Mouse (Mus musculus) frontal cortex, adult 2 months (tissue): ENCODE results near the gene Slc9a3r2. TPM values are rescaled to one million over a fixed set of nuclear protein-coding genes. Genes with fewer than 3 reads are reported as not detected.

Experiments used
- DNase-seq, 2 experiments: peaks; one replicate each; pipeline ENCODE4 v3.0.0; 2022; ENCODE audit warnings: low spot score in 1 of 2; ENCODE audit errors: extremely low spot score in 1 of 2
- polyA plus RNA-seq: library from polyadenylated mRNA; depleted of rRNA; stranded (reverse); fragments of >200 nt; gene quantifications from 2 replicates; pipeline ENCODE4 v1.2.3, GENCODE M21; 2012; rRNA removed

Gene Slc9a3r2
- polyA plus RNA-seq: 80.5 and 83.9 TPM in 2 replicates

- no peak for DNase-seq
These were observed at the start of gene Slc9a3r2 for GRCm38 (mm10) chr17:24650070-24650616. TSS of gene Slc9a3r2 (minus strand) at chr17:24650327.

DNA sequence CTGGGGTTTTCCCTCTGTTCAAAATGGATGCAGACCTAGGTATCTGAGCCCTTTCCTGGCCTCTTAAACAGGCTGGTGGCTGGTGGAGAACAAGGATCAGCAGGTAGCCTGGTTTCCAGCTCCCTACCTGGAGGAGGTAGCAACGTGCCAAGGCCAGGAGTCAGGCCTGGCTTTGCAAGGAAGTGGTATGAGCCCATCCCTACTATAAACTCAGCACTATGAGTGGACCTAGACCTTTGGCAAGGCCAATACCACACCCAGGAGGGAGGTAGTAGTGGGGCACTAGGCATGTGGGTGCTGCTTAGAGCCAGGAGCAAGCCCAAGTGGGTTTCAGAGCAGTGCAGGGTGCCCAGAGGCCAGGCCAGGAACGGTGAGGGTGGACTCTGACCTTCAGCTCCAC is 49.3 kb upstream of the Slc9a3r2 start:
- DNase-seq: no peak

GRCm38 (mm10) chr17:24698715-24699114 is 48.6 kb upstream of the Slc9a3r2 start:
- DNase-seq: no peak

- DNase-seq: no peak
These were observed 47.9 kb upstream of the Slc9a3r2 start for GRCm38 (mm10) chr17:24697985-24698384.

- peak; percentile 42 to 78 for DNase-seq
These were observed 46.0 kb upstream of the Slc9a3r2 start, which contains the start of the genes Gfer and Noxo1 for GRCm38 (mm10) chr17:24696011-24696697. TSS of gene Gfer (minus strand) at chr17:24696156. TSS of gene Noxo1 (plus strand) at chr17:24696234.

- no peak for DNase-seq
These were observed 45.3 kb upstream of the Slc9a3r2 start for GRCm38 (mm10) chr17:24695326-24696010.

DNA sequence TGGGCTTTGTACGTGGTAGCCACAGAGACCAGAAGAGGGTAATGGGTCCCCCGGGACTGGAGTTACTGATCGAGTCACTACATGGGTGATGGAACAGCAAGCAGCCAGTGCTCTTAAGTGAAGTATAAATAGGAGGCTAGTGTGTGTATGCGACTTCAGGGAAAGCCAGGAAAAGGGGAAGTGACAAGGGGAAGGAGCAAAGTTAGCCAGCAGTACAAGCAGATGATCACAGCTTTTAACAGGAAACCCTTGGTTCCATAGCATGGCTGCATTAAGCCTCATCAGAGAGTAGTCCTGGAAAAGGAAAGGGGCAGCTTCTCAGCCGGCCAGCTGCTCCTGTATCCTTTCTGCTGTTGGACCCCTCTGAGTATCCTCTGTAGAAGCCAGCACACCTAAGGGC is 42.3 kb upstream of the Slc9a3r2 start:
- no peak for DNase-seq

DNA sequence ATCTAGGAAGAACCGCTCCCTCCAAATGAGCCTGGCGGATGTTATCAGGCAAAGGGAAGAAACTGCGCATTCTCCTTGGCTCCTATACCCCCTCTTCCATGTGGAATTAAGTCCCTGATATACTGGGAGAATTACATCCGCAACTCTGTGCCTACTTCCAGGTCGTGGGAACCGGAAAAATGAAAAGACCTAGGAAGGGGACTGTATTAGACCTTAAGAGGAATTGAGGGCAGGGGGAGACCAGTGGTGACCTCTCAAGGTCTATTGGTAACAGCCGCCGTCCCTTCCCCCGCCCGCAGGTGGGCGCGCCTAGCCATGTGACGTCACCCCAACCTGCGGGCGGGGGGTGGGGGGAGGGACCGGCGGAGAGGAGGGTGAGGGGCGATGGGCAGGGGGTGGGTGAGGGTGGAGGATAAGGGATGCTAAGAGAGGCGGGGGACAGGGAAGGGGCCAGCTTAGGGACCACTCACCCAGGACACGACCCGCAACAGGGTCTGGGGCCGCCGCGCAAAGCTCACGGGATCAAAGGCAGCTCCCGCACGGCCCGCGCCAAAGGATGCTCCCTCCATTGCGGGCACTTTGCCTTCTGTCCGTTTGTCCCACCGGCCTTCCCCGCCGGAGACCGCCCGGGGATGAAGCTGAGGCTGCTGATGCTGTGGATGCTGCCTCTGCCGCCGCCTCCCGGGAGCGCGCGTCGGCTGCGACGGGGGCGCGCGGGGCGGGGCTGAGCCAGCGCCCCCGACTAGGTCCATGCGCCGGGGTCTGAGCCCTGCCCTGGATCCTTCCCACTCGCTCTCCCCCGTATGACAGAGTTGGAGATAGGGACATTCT is 39.3 kb upstream of the Slc9a3r2 start, which contains the start of gene Syngr3:
Syngr3 (minus strand) TSS at position 705 of the 831 bp plus-strand sequence.
- peak in 1 of 2 experiments; percentile 53 for DNase-seq

GRCm38 (mm10) chr17:24687599-24687998 is 37.5 kb upstream of the Slc9a3r2 start:
- no peak for DNase-seq

GRCm38 (mm10) chr17:24687146-24687595 is 37.0 kb upstream of the Slc9a3r2 start:
- no peak for DNase-seq

GRCm38 (mm10) chr17:24686514-24686913 is 36.4 kb upstream of the Slc9a3r2 start:
- DNase-seq: no peak

DNA sequence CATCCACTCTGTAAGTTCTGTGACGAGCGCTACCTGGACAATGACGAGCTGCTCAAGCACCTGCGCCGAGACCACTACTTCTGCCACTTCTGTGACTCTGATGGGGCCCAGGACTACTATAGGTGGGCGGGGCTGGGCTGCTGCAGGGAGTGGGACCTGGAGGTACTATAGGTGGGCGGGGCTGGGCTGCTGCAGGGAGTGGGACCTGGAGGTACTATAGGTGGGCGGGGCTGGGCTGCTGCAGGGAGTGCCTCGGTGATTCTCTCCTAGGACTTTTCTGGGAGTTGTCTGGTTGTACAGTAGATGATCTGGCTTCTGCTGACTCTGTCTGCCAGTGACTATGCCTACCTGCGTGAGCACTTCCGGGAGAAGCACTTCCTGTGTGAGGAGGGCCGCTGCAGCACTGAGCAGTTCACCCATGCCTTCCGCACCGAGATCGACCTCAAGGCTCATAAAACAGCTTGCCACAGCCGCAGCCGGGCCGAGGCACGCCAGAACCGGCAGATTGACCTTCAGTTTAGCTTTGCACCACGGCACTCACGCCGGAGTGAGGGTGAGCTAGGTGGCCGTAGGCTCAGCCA is 27.5 kb upstream of the Slc9a3r2 start:
- no peak for DNase-seq

DNA sequence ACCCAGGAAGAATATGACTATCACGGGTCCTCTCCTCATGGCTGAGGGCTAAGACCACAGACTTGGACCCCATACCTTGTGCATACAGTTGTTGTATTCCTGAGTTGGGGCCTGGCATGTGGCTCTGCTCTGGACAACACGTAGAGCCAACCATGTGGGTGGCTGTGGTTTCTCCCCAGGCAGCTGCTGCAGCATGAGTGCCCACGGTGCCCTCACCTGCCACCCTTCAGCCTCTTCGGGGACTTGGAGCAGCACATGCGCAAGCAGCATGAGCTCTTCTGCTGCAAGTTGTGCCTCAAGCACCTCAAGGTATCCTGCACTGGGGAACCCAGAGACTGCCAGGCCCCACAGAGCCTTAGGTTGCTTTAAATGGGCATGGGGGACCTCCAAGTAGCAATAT is 26.8 kb upstream of the Slc9a3r2 start:
- DNase-seq: no peak

DNA sequence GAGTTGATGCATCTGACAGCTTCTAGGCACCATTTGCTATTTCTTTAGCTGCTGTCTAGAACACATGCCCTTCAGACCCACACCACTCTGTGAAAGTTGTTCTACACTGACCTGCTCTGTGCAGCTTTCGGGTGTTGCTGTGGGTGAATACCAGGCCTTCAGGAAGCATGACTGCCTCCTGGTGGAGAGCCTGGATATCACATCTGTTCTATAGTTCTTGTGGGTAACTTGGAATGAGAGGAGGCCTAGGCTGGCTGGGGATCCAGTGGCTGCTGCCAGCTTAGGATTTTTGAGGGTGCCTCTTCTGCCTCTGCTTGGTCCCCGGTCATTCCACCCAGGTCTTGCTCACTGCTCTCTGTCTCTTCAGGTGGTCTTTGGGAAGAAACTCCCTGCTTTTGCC is 26.1 kb upstream of the Slc9a3r2 start:
- peak in 1 of 2 experiments; percentile 79 for DNase-seq

DNA sequence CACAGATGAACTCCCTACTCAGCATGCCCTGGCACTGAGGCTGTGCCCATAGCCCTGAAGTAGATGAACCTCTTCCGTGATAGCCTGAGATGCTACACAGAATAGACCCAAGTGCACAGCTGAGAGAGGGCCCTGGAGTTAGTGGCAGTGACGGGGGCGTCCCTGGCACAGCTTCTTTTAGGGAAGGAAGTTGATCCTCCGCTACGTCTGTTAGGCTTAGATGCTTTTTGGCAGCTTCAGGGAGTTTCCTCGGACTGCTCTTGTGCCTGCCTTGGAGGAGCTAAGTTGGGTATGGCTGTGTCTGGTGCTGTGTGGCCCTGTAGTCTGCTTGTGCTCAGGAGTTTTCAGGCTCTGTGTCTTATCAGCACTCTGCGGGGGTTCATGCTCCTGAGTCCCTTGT is 24.1 kb upstream of the Slc9a3r2 start:
- DNase-seq: peak in 1 of 2 experiments; percentile 80

DNA sequence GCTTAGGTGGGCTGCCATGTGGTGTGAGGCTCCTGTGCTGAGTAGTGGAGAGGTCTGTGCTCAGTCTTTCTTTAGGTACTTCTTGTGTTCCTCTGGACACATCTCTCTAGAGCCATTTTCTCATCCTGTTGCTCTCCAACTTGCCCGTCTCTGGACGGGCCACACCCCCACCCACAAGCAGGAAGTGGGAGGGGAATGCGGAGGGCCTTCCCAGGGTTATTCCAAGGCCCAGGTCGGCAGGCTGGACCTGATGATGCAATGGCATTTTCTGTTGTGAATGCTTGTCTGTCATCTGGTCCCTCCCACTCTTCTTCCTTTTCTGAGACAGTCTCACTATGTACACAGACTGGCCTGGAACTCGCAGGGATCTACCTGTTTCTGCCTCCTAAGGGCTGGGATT is 22.0 kb upstream of the Slc9a3r2 start:
- no peak for DNase-seq

GRCm38 (mm10) chr17:24671346-24671745 is 21.2 kb upstream of the Slc9a3r2 start:
- no peak for DNase-seq

GRCm38 (mm10) chr17:24670246-24670844 is 20.2 kb upstream of the Slc9a3r2 start:
- DNase-seq: no peak

- peak; percentile 84 to 94 for DNase-seq
These were observed 19.6 kb upstream of the Slc9a3r2 start, which contains the start of gene Zfp598 for GRCm38 (mm10) chr17:24669545-24670245. TSS of gene Zfp598 (plus strand) at chr17:24669687.
